Mouse (Mus musculus) brain, embryonic 18.5 days (tissue): Measurements from ENCODE around the gene Ykt6.
"Not testable (repeated sequence)": the region's sequence is repeated elsewhere in the genome, so short reads cannot be mapped to it uniquely, and the experiment has no call there.

Experiments
- DNase-seq: peaks from one replicate; pipeline ENCODE4 v3.0.0-alpha.2; 2012; ENCODE audit warnings: low read depth, low spot score

Ykt6 gene

DNA sequence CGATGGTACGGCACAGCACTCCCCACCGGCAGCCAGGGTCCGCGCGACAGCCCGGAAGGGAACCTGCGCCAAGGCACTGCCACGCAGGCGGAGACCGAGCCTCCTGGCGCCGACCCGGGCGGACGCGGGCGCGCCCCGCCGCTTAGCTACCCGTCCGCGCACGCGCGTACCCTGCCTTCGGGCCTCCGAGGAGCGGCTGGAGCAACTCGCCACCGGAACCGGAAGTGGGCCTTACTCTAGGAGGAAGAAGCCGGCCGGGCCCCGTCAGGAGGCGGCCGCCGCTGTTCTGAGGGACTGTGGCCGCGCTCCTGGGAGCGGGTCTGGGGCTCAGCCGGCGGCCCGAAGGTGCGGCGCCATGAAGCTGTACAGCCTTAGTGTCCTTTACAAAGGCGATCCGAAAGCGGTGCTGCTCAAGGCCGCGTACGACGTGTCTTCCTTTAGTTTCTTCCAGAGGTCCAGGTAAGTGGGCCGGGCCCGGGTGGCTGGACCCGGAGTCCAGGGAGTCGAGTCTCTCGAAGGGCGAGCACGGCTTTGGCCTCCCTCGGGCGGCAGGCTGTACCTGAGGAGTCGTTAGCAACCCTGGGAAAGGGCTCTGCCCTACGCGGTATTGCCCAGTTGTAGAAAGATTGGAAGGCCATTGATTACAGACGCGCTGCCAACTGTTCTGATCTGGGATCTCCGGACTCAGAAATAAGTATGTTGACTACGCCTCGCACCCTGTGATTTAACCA, at the start of gene Ykt6:
Gene Ykt6, plus strand, starts transcription at position 148 of the 731 bp plus-strand sequence.
- DNase-seq: peak; percentile 85

DNA sequence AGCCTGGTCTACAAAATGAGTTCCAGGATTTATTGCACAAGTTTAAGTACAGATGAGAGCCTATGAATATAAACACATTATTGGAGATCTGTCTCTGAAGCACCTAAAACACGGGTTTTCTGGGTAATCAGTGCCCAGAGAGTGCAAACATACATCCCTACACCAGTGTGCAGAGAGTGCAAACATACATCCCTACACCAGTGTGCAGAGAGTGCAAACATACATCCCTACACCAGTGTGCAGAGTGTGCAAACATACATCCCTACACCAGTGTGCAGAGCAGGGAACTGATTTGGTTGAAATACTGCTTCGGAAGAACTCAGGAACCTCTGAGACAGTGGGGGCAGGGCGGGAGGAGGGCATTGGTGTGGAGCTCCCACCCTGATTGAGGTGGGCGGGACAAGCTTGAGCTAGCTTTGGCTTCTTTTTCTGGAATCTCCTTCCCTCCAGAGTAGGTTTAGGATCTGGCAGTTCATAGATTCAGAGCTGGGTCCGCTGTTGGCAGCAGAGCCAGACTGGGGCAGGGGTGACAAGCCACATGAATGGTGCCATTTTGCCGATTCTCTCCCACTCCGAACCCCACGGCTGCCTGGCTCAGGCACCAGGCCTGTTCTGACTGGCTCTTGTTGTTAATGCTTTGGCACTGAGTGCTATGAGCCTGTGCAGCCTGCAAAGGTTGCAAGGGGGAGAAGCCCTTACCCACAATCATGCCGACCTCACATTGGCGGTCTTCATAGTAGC, 49.5 kb upstream of the Ykt6 start:
- DNase-seq: no peak

DNA sequence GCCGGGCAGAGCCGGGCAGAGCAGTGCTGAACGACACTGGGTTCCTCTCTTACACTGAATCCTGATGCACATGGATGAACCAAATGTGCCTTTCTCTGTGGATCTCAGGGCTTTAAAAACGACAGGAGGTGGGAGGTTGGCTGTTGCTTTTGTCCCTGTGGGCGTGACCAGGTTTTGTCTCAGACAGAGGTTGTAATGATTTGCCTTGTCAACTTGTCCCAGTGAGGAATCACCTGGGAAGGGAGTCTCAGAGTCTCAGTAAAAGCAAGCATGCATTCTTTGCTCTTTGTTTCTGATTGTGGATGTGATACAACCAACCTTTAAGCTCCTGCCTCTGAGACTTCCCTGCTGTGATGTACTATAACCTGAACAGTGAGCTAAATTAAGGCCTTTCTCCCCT, 48.4 kb upstream of the Ykt6 start:
- no peak for DNase-seq

DNA sequence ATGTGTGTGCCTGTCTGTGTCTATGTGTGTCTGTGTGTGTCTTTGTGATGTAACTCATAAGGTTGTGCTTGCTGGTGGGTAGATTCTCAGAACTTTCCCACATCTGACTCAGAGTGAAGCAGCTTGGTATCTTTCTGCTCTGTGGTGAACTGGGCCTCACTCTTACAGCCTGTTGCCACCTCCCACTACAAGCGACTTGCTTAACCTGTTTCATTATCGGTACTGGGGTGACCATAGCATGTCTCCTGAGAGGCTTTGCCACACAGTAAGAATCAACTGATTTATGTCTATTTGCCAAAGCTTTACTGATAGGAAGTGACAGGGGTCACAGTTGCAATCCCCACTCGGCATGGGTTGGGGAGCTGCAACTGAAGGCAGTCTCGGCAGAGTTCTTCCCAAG, 46.9 kb upstream of the Ykt6 start:
- no peak for DNase-seq

DNA sequence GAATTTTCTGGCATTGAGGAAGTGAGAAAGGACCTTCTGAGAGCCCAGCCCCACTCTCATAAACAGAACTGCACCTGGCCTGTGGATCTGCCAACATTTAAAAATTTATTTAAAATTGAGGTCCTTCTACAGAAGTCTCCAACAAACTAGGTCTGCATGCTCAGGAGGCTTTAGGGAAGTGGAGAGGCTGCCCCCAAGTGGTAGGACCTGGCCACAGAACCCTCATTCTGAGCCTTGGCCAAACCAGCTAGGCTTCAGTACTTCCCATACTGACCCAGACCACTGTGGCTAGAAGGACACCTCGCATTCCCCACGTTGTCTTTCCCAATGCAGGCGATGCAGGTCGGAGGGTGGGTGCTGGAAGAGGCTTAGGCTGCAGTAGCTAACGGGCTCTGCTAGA, 42.9 kb upstream of the Ykt6 start:
- no peak for DNase-seq

- no peak for DNase-seq
Observed at GRCm38 (mm10) chr11:5913256-5913655, 42.2 kb upstream of the Ykt6 start.

DNA sequence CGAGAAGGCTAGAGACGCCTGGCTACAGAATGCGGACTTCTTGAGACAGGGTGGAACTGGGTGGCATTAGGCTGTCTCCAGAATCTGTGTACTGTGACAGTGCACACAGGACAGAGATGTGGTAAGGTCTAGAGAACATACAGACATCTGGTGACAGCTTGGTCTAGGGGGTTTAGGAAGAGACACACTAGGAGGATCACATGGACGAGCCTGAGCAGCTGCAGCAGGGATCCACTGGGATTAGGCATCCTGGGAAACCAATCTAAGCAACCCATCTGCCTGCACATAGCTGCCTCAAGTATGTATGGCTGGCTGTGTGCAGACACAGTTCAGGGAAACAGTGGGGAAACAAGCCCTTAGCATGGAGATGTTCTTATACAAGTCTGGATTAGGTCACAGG, 41.6 kb upstream of the Ykt6 start:
- DNase-seq: no peak

- DNase-seq: no peak
Observed at GRCm38 (mm10) chr11:5914940-5915339, 40.6 kb upstream of the Ykt6 start.

GRCm38 (mm10) chr11:5915429-5916177, 39.9 kb upstream of the Ykt6 start:
- DNase-seq: no peak

GRCm38 (mm10) chr11:5916178-5916548, 39.3 kb upstream of the Ykt6 start:
- no peak for DNase-seq

DNA sequence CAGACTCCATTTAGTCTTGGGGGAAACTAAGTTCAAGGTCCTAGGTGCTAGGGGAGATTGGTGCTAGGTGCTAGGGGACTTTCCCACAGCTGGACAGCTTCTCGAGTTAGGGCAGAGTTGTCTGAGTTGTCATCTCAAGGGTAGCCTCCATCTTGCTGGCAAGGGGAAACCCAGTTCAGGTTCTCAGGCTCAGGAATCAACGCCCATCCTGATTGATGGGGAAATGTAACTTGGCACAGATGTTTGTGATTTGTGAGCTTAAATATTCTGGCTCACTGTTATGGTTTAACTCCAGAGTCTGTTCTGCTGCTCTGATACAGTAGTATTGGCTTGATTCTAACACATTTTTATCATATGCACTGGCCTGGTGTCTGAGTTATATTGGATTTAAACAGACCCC, 37.4 kb upstream of the Ykt6 start:
- no peak for DNase-seq

GRCm38 (mm10) chr11:5919606-5920005, 35.9 kb upstream of the Ykt6 start:
- DNase-seq: no peak

- DNase-seq: no peak
Observed at GRCm38 (mm10) chr11:5920323-5920960, 35.1 kb upstream of the Ykt6 start.

GRCm38 (mm10) chr11:5924699-5925098, 30.8 kb upstream of the Ykt6 start:
- DNase-seq: no peak

DNA sequence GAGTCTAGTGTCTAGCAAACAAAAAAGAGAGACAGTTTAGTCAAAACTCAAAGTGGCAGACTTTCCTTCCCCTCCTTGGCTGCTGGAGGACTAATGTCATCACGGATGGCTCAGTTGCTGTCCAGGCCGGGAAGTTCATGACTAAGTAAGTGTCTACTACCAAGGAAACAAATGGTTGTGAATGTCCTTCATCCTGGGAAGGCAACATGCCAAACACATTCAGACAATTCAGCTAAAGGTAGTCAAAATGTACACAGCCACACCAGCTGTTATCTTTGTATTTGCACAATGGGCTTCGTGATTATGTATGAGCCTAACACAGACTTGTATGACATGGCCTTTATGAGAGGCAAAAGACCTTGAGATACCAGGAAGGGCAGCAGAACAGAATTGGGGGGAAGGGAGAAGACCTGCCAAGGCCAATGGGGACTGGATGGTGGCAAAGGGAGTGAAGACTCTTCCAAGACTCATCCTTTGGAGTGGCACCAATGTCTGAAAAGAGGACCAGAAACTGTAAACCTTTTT, 28.7 kb upstream of the Ykt6 start:
- no peak for DNase-seq

DNA sequence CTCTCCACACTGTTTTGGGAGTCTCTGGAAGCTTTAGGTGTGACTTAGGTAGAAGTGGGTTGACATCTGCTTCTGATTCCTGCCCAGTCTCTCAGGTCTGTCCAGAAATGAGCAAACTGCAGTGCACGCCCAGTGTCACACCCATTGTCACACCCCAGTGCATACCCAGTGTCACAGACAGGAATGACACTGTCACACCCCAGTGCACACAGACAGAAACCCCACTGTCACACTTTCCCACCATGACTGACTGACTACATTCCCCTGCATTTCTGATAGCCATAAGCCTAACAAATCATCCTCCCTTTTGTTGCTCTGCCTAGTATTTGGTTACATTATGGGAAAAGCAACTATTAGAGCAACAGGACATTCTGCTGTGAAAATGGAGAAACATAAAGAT, 24.9 kb upstream of the Ykt6 start:
- no peak for DNase-seq

DNA sequence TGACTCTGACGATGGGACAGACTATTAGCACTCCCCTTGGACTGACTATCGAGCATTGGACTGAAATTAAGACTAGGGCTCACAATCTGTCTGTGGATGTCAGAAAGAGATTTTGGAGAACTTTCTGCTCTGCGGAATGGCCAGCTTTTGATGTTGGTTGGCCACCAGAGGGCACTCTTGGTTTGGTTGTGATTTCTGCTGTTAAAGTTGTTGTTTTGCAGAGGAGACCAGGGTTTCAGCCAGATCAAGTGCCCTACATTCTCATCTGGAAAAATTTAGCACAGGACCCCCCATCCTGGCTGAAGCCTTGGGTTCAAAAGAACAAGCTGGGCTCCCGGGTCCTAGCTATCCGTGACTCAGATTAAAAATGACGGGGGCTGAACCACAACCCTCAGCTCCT, 23.5 kb upstream of the Ykt6 start:
- DNase-seq: not testable (repeated sequence)

- not testable (repeated sequence) for DNase-seq
Observed at GRCm38 (mm10) chr11:5934531-5934930, 21.0 kb upstream of the Ykt6 start.

DNA sequence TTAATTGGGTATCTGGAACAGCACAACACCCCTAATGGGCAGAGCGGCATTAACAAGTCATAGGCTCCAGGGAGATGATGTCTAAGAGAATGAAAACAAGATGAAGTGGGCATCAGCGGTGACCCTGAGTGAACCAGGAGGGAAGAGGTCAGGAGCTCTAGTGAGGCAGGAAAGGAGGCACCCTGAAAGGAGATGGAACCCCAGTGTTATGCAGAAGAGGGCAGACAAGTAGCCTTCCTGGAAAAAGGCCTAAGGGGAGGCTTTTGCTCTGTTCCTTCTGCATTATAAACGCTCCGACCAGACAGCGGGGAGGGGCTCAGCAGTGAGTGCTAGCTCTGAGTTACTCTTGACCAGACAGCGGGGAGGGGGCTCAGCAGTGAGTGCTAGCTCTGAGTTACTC, 12.5 kb upstream of the Ykt6 start:
- DNase-seq: no peak

DNA sequence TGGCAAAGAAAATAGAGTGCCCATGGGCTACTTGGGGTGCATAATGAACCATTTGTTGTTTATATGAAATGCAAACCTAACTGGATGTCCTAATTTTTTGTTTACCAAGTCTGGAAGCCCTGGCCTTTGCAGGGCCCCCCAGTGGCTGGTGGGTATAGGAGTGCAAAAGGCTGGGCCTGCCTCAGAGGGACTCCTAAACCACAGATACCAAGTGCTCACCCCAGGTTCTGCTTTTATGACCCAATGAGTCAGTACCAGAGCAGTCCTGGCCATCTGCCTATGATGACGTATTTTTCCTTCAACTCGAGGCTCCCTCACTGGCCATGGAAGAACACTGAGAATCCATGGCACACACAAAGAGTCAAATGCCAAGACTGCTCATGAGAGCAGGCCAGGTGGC, 10.4 kb upstream of the Ykt6 start:
- DNase-seq: no peak

DNA sequence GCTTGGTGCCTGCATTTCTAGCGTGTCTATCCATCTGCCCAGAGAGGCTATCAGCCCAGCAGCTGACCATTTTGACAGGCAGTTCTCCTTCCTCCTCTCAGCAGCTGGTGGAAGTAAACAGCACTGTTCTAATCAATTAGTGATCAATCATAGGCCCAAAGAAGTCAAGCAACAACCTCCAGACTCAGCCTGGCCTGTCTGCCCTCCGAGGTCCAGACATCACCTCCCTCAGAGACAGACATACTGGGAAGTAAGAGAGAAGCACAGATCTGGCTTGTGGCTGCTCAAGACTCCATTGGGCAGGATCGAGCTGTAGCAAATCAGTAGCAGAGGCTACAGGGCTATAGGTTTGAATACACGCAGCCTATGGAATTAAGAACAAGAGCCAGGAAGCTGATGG, 7.7 kb upstream of the Ykt6 start:
- no peak for DNase-seq
